Mouse (Mus musculus): ENCODE results near the gene Mapt. TPM values are rescaled to one million over a fixed set of nuclear protein-coding genes. Genes with fewer than 3 reads are reported as not detected.
A peak's percentile ranks its signal among the peaks of the same experiment; 100 is the strongest.
"Not testable (repeated sequence)": the region's sequence is repeated elsewhere in the genome, so short reads cannot be mapped to it uniquely, and the experiment has no call there.

Gene Mapt
- total RNA-seq, 2 experiments from 2014 or later = 275 to 302 TPM

- DNase-seq (ENCODE audit: extremely low spot score in 1 of 2, low spot score in 1 of 2) = peak; percentile 50 to 72
Observed at GRCm38 (mm10) chr11:104232141-104233061, 1.2 kb downstream of the Mapt start.

- no peak for DNase-seq (ENCODE audit: extremely low spot score in 1 of 2, low spot score in 1 of 2)
Observed at GRCm38 (mm10) chr11:104233101-104233500, 1.9 kb downstream of the Mapt start.

GRCm38 (mm10) chr11:104233574-104234206 lies 2.5 kb downstream of the Mapt start:
- DNase-seq (ENCODE audit: extremely low spot score in 1 of 2, low spot score in 1 of 2) = peak in 1 of 2 experiments; percentile 40

- DNase-seq (ENCODE audit: extremely low spot score in 1 of 2, low spot score in 1 of 2) = no peak
Observed at GRCm38 (mm10) chr11:104234680-104235079, 3.5 kb downstream of the Mapt start.

DNA sequence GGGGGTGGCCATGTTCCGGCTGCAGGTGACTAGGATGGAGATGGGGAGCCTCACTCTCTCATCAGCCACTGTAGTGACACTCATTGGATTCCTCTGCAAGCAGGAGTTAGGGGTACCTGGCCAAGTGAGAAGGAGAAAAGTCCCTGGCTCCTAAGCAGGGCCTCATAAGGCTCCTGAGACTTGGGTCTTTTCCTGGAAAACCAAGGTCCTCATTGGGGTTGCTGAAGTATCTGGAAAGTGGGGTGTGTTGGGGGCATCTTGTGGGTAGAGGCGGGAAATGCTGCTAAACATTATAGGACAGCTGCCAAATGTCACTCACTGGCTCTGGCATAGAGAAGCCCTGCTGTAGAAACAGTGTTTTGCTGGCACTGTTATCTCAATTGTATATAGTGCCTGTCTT lies 4.7 kb downstream of the Mapt start:
- DNase-seq (ENCODE audit: extremely low spot score in 1 of 2, low spot score in 1 of 2) = no peak

DNA sequence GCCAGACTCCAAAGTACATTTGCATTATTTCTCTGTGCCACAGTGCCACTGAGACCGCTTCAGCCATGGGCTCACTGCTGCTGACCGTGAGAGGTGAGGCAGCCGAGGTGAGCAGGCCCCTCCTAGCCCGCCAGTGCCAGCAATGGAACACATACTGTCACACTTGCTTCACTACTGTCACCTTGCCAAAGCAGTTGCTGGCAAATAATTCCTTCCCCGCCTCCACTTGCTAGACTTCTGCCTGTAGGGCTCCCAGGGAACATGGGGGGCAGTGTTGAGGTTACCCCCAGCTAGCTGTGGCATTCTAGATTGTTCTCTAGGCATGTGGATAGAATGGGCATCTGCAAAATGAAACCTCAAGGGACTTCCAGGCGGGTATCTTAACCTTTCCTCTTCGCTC lies 6.0 kb downstream of the Mapt start:
- DNase-seq (ENCODE audit: extremely low spot score in 1 of 2, low spot score in 1 of 2) = peak; percentile 39 to 48

- DNase-seq (ENCODE audit: extremely low spot score in 1 of 2, low spot score in 1 of 2) = no peak
Observed at GRCm38 (mm10) chr11:104237958-104238747, 7.0 kb downstream of the Mapt start.

DNA sequence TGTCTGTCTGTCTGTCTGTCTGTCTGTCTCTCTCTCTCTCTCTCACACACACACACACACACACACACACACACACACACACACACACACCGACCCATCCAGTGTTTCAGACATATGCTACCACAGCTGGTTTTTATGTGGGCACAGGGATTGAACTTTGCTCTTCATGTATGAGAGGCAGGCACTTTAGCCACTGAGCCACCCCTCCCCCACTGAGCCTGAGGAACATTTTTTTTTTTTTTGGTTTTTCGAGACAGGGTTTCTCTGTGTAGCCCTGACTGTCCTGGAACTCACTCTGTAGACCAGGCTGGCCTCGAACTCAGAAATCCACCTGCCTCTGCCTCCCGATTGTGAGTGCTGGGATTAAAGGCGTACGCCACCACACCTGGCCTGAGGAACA lies 14.3 kb downstream of the Mapt start:
- not testable (repeated sequence) for DNase-seq (ENCODE audit: extremely low spot score in 1 of 2, low spot score in 1 of 2)

GRCm38 (mm10) chr11:104246171-104246694 lies 15.0 kb downstream of the Mapt start:
- no peak for DNase-seq (ENCODE audit: extremely low spot score in 1 of 2, low spot score in 1 of 2)

GRCm38 (mm10) chr11:104247141-104247717 lies 16.0 kb downstream of the Mapt start:
- DNase-seq (ENCODE audit: extremely low spot score in 1 of 2, low spot score in 1 of 2) = no peak

- no peak for DNase-seq (ENCODE audit: extremely low spot score in 1 of 2, low spot score in 1 of 2)
Observed at GRCm38 (mm10) chr11:104249420-104249819, 18.2 kb downstream of the Mapt start.

DNA sequence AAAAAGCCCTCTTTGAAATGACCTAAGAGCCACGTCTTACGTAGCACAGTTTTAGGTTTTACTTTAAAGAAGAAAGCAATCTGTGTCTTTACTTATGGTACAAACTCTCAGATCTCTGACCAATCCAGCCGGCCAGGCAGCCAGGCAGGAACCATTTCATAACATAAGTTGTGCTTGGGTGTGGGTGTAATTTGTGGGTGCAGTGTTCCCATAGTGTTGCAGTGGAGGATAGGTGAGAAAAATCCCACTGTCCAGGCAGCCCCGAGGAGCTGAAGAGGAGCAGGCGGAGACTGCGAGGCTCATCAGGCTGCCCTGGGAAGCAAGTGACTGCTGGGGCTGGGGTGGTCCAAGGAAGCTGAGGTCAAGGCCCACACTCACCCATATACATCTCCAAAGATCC lies 19.9 kb downstream of the Mapt start:
- DNase-seq (ENCODE audit: extremely low spot score in 1 of 2, low spot score in 1 of 2) = no peak

- no peak for DNase-seq (ENCODE audit: extremely low spot score in 1 of 2, low spot score in 1 of 2)
Observed at GRCm38 (mm10) chr11:104252094-104252493, 20.9 kb downstream of the Mapt start.

GRCm38 (mm10) chr11:104254408-104255039 lies 23.3 kb downstream of the Mapt start:
- peak in 1 of 2 experiments; percentile 44 for DNase-seq (ENCODE audit: extremely low spot score in 1 of 2, low spot score in 1 of 2)

- no peak for DNase-seq (ENCODE audit: extremely low spot score in 1 of 2, low spot score in 1 of 2)
Observed at GRCm38 (mm10) chr11:104256179-104256578, 25.0 kb downstream of the Mapt start.

- DNase-seq (ENCODE audit: extremely low spot score in 1 of 2, low spot score in 1 of 2) = no peak
Observed at GRCm38 (mm10) chr11:104258991-104259390, 27.8 kb downstream of the Mapt start.

- no peak for DNase-seq (ENCODE audit: extremely low spot score in 1 of 2, low spot score in 1 of 2)
Observed at GRCm38 (mm10) chr11:104264683-104265082, 33.5 kb downstream of the Mapt start.

- no peak for DNase-seq (ENCODE audit: extremely low spot score in 1 of 2, low spot score in 1 of 2)
Observed at GRCm38 (mm10) chr11:104265669-104266068, 34.5 kb downstream of the Mapt start.

DNA sequence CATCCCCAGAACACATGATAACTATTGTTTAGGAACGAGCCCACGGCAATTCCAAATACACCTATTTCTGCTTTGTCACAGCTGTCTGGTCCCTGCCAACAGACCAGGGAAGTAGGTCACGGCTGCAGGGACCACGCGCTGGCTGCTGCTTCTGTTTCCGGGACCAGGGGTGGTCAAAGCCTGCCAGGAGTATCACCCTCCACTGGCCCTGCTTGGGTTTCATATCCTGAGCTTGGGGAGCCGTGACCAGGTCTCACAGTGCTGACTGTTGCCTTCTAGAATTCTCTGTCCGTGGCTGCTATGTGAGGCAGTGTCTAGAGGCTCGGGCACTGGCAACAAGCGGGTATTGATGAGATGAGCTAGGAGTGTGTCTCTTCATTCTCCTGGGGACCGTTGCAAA lies 36.2 kb downstream of the Mapt start:
- DNase-seq (ENCODE audit: extremely low spot score in 1 of 2, low spot score in 1 of 2) = no peak

DNA sequence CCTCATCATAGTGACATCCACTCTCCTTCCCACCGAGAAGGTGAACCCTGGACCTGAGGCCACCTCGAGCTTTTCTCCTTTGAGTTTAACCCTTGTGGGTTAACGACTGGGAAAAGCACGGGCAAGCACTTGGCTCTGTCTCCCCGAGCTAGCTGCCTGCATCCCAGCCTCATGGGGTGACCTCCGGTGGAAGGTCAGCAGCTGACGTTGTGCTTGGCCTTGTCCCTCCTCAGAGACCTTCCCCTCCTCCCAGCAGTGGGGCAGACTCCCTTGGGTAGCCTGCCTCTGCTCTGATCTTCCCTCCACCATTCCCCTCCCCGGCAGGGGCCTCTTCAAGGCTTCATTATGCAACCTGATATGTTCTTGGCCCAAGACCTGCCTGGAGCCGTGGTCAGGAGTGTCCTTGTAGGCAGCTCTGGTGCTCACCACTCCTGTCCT lies 38.2 kb downstream of the Mapt start:
- DNase-seq (ENCODE audit: extremely low spot score in 1 of 2, low spot score in 1 of 2) = no peak
